Mouse (Mus musculus) embryonic facial prominence, embryonic 14.5 days (tissue): ENCODE results near the gene Ccdc12. TPM values are rescaled to one million over a fixed set of nuclear protein-coding genes. Genes with fewer than 3 reads are reported as not detected.
"Not testable (repeated sequence)": the region's sequence is repeated elsewhere in the genome, so short reads cannot be mapped to it uniquely, and the experiment has no call there.

Experiments used
- ATAC-seq: fragments of 200-750 bp; cut with Nextera tagmentation; 2 replicates; pipeline ENCODE4 v1.8.0; 2017; ENCODE audit warnings: low read depth, moderate number of reproducible peaks, moderate TSS enrichment
- DNase-seq: peaks from one replicate; pipeline ENCODE4 v3.0.0-alpha.2; 2015; ENCODE audit warnings: low spot score
- H3K27ac ChIP-seq: fragments of 300-500 bp; sonication (generic); replicated peaks from 2 replicates; pipeline ENCODE4 v1.5.1; 2014; ENCODE audit warnings: low read depth, mild to moderate bottlenecking, low read length, moderate library complexity
- H3K27me3 ChIP-seq: fragments of 300-500 bp; sonication (generic); replicated peaks from 2 replicates; pipeline ENCODE4 v1.6.1; 2014; ENCODE audit warnings: low read length; ENCODE audit not compliant: control insufficient read depth, insufficient read depth
- H3K36me3 ChIP-seq: fragments of 300-500 bp; sonication (generic); 2 replicates; pipeline ENCODE4 v1.6.1; 2014; ENCODE audit warnings: low read length, mixed read lengths; ENCODE audit not compliant: control insufficient read depth, insufficient read depth
- H3K4me1 ChIP-seq: fragments of 300-500 bp; sonication (generic); 2 replicates; pipeline ENCODE4 v1.6.1; 2014; ENCODE audit warnings: antibody characterized with exemption, low read length; ENCODE audit not compliant: control insufficient read depth, insufficient read depth
- H3K4me2 ChIP-seq: fragments of 300-500 bp; sonication (generic); 2 replicates; pipeline ENCODE4 v1.6.1; 2014; ENCODE audit warnings: low read depth, mild to moderate bottlenecking, low read length, moderate library complexity, mixed read lengths
- H3K4me3 ChIP-seq: fragments of 300-500 bp; sonication (generic); 2 replicates; pipeline ENCODE4 v1.5.1; 2014; ENCODE audit warnings: low read depth, mild to moderate bottlenecking, low read length
- H3K9ac ChIP-seq: fragments of 300-500 bp; sonication (generic); 2 replicates; pipeline ENCODE4 v1.6.1; 2014; ENCODE audit warnings: low read depth, mild to moderate bottlenecking, low read length, moderate library complexity, mixed read lengths
- H3K9me3 ChIP-seq: fragments of 300-500 bp; sonication (generic); 2 replicates; pipeline ENCODE4 v1.6.1; 2016; ENCODE audit warnings: low read length; ENCODE audit not compliant: control insufficient read depth
- WGBS: fragments of 180-500 bp; shearing (Covaris S2); extraction: QIAGEN DNeasy Blood & Tissue Kit; methylation state at CpG from one replicate; pipeline ENCODE4 v1.1.7; 2014; 5-methylcytosine and 5-hydroxymethylcytosine counted together
- polyA plus RNA-seq: library from polyadenylated mRNA; unstranded; fragments of >200 nt; fragmentation: Nextera tagmentation; extraction: Ambion mirVana; gene quantifications from 2 replicates; pipeline ENCODE4 v1.2.1, GENCODE M21; 2014

Ccdc12 gene
- polyA plus RNA-seq, 1 experiment from 2014 or later = 104 TPM

DNA sequence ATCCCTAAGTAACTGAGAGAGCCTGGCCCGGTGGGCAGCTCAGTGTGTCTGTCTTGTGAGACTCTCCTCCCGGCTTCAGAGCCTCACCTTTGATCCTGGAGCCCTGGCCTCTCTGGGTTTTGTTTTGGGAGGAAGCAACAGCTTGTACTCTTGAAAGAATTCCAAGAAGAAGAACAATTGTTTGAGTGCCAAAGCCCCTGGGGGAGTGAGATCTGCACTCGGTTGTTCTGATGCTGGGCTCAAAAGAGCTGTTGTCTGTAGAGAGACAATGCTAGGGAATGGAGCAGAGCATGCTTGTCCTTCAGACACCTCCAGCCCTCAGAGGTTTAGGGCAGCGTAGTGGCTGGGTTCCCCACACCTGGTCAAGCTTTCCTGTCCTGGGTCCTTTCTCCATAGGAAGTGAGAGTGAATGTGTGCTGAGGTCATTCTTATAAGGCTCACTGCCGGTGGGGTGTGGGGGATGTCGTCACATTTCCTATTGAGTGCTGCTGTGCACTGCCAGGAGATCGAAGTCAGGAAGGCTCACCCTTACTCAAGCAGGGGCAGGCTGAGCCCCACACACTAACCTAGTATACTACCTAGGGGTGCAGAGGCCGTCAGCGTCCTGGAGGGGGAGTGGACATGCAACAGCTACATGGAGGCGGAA lies 16.9 kb downstream of the Ccdc12 start:
- H3K27ac ChIP-seq = no peak overlapping the region
- H3K4me2 ChIP-seq = no peak overlapping the region
- no peak for DNase-seq

DNA sequence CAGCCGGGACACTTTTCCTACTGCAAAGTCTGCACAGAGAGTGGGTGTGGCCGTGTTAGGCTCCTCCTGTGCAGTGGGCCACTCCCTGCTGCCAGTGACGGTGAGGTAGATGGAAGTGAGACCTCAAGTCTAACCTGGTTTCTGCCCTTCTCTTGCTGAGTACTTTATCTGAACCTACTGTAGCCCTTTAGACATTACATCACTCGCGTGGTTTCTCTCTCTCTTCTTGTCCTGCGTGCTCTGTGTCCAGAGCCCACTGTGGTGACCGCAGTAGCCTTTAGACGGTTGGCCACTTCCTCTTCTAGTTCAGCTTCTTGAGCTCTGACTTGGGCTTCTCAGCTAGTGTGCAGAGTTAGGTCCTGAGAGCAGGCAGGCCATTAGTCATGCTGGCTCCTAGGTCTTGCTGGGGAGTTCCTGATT lies 20.2 kb downstream of the Ccdc12 start:
- Histone ChIP-seq H3K36me3 (no peaks in the 10 kb centered on the region), H3K27ac (no peak overlapping the region), H3K9me3 (no peaks in the 10 kb centered on the region), H3K4me2 (no peak overlapping the region), H3K4me3 (no peak overlapping the region), H3K9ac (no peak overlapping the region), H3K4me1 (peaks cover 4% of the 10 kb centered on the region; the same call in 1 of the 2 replicates), H3K27me3 (no peaks in the 10 kb centered on the region)
- 89% methylated on average over 8 of the region's 8 CpGs for WGBS
- no peak for DNase-seq
- ATAC-seq = no peak

More for the DNA sequence above, 16.9 kb downstream of the Ccdc12 start:
- Histone ChIP-seq H3K4me1 (peaks cover 4% of the 10 kb centered on the region; the same call in 1 of the 2 replicates), H3K4me3 (no peak overlapping the region), H3K36me3 (no peaks in the 10 kb centered on the region), H3K9ac (no peak overlapping the region), H3K9me3 (no peaks in the 10 kb centered on the region), H3K27me3 (no peaks in the 10 kb centered on the region)
- whole genome bisulfite sequencing = 51% methylated on average over 10 of the region's 10 CpGs
- ATAC-seq = 0 out of 2 replicates have a peak, but pooled peaks have one; percentile 10

DNA sequence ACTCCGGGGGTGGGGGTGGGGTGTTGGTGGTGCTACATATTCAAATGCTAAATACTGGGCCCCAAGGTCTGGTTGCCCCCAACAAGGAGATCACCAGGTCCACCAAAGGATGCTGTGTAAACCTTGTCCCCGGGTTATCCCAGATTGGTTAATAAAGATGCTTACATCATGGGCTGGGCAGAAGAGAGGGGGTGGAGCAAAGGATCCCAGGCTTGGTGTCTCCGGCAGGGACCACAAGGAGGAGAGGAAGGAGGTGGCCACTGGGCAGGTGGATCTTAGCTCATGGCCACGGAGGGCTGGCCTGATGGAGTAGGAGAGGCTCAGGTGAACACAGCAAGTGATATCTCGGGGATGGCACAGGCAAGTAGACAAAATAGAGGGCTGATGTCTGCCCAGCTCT lies 22.6 kb downstream of the Ccdc12 start:
- Histone ChIP-seq H3K36me3 (no peaks in the 10 kb centered on the region), H3K9me3 (no peaks in the 10 kb centered on the region), H3K27ac (no peak overlapping the region), H3K4me1 (peaks cover 9% of the 10 kb centered on the region), H3K4me3 (no peak overlapping the region), H3K9ac (no peak overlapping the region), H3K4me2 (no peak overlapping the region), H3K27me3 (no peaks in the 10 kb centered on the region)
- no peak for ATAC-seq
- whole genome bisulfite sequencing = 69% methylated on average over 5 of the region's 5 CpGs
- no peak for DNase-seq

DNA sequence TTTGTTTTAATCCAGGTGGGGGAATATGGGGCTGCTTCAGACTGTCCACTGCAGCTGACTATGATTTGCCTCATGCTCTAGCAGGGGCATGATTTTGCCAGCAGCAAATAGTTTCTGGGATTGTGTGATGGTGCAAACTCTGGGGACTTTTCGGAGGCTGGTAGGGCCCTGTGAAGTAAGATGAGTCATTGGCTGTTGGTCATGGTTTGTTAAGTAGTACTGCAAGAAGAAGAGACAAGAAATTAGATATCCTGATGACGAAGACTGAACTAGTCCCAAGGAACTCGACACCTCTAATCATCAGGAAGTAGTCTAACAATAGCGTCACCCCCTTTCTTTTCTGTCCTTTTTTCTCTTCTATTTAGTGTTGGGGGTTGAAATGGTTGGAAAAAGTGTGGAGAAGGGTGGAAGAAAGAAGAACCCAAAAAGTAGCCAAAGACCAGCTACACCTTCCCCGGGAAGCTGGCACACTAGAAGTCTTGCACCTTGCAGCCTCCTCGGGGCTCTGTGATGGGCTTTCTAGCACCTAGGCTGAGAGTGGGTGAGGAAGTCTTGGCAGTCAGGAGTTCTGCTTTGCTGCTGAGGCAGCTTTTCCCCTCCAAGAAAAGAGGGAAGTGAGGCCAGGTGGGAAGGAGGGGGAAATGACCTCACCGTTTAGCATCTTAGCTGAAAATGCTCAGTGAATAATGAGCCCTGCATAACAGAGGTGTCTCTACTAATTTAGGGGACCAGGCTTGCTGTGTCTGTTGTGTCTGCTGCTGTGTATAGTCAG lies 24.6 kb downstream of the Ccdc12 start:
- no peak for DNase-seq
- WGBS = 71% methylated on average over 7 of the region's 7 CpGs
- no peak overlapping the region for H3K4me3 ChIP-seq
- peaks cover 18% of the 10 kb centered on the region for H3K4me1 ChIP-seq
- no peak for ATAC-seq
- H3K9me3 ChIP-seq = no peaks in the 10 kb centered on the region
- no peak overlapping the region for H3K9ac ChIP-seq
- no peaks in the 10 kb centered on the region for H3K36me3 ChIP-seq
- no peak overlapping the region for H3K4me2 ChIP-seq
- no peak overlapping the region for H3K27ac ChIP-seq
- no peaks in the 10 kb centered on the region for H3K27me3 ChIP-seq

DNA sequence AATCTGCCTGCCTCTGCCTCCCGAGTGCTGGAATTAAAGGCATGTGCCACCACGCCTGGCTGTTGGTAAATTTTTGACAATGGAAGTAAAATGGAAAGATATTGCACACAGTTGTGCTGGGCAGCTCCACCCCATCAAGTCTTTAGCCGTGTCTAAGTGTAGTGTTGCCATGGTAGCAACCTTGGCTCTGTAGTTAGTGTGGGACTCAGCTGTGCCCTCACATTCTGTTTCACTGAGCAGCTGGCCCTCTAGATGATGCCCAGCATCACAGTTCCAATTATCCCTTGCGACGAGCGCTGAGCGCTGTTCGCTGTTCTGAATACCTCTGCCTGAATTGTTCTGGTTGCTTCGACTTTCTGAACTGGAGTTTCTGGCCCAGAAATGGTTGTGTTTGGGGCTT lies 25.5 kb downstream of the Ccdc12 start:
- Histone ChIP-seq H3K9me3 (no peaks in the 10 kb centered on the region), H3K4me2 (no peak overlapping the region), H3K9ac (no peak overlapping the region), H3K4me1 (peaks cover 18% of the 10 kb centered on the region), H3K4me3 (no peak overlapping the region), H3K36me3 (no peaks in the 10 kb centered on the region), H3K27me3 (no peaks in the 10 kb centered on the region), H3K27ac (no peak overlapping the region)
- 71% methylated on average over 9 of the region's 9 CpGs for WGBS
- ATAC-seq = peak; percentile 63
- DNase-seq = peak; percentile 57

DNA sequence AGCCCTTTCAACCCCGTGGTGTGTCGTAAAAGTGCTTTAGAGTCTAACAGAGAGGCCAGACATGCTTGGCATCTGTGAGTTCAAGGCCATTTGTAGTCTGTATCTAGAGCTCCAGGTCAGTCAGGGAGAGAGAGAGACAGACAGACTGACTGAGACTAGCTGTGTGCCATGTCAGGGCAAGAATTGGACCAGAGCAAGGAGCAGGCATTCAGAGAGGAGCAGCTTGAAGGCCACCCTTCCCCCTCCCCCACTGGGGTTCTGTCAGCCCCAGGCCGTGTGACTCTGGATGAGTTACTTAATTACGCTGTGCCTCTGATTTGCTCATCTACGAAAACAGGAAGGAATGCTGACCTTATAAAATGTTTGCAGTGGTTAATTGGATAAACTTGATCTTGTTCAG lies 26.0 kb downstream of the Ccdc12 start:
- H3K4me2 ChIP-seq = no peak overlapping the region
- no peak overlapping the region for H3K4me3 ChIP-seq
- H3K36me3 ChIP-seq = no peaks in the 10 kb centered on the region
- H3K9me3 ChIP-seq = no peaks in the 10 kb centered on the region
- ATAC-seq (no peak), DNase-seq (no peak)
- H3K27ac ChIP-seq = no peak overlapping the region
- H3K9ac ChIP-seq = no peak overlapping the region
- WGBS = 62% methylated on average over 5 of the region's 5 CpGs
- peaks cover 18% of the 10 kb centered on the region for H3K4me1 ChIP-seq
- H3K27me3 ChIP-seq = no peaks in the 10 kb centered on the region

DNA sequence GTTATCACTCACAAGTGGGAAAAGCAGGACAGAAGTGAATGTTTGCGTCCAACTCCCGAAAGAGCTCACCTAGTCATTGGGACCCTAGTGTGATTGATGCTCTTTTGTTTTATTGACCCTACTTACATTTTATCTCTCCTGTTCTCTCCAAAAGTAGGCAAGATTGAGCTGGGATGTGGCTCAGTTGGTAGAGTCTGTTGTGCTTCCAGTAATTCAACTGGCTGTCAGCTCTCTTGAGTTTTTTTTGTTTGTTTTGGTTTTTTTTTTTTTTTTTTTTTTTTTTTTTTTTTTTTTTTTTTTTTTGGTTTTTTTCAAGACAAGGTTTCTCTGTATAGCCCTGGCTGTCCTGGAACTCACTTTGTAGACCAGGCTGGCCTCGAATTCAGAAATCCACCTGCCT lies 26.4 kb downstream of the Ccdc12 start:
- H3K27me3 ChIP-seq, ATAC-seq, H3K36me3 ChIP-seq, H3K4me3 ChIP-seq, H3K27ac ChIP-seq, H3K9ac ChIP-seq, H3K4me2 ChIP-seq, DNase-seq, H3K9me3 ChIP-seq: not testable (repeated sequence)
- WGBS = 90% methylated on average over 3 of the region's 3 CpGs
- H3K4me1 ChIP-seq = peaks cover 18% of the 10 kb centered on the region

DNA sequence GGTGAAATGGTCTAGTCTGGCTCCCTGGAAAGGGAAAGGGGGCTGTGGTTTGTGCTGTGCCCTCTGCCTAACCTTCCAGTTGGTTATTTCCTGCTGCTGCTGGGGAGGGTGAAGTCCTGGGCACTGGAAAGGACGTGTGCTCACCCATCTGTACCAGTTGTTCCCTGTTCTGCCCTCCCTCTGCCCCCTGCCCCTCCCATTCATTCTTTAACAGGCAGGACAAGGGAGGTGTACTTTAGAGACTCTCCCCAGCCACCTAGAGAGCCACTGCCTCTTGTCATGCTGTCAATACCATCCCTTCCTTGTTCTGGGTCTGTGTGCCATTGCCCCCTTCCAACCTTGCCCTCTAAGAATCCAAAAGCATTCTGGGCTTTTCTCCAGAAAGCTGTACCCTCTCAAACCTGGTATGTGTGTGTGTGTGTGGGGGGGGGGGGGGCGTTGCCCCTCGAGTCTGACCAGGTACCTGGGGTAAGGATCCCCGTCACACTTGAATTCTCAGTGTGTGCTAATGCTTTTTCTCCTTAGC lies 27.3 kb downstream of the Ccdc12 start:
- H3K27ac ChIP-seq = peak overlapping the region; percentile 55
- 58% methylated on average over 4 of the region's 4 CpGs for WGBS
- H3K36me3 ChIP-seq = no peaks in the 10 kb centered on the region
- no peaks in the 10 kb centered on the region for H3K27me3 ChIP-seq
- no peak overlapping the region for H3K4me2 ChIP-seq
- no peaks in the 10 kb centered on the region for H3K9me3 ChIP-seq
- 0 out of 2 replicates have a peak overlapping the region, but pooled peaks have one; percentile 10 for H3K9ac ChIP-seq
- no peak overlapping the region for H3K4me3 ChIP-seq
- peaks cover 18% of the 10 kb centered on the region for H3K4me1 ChIP-seq
- DNase-seq (no peak), ATAC-seq (0 out of 2 replicates have a peak, but pooled peaks have one; percentile 4)
